Mouse (Mus musculus) limb, embryonic 14.5 days (tissue): Measurements from ENCODE around the gene Tead3. TPM values are rescaled to one million over a fixed set of nuclear protein-coding genes. Genes with fewer than 3 reads are reported as not detected.

Experiments used
- ATAC-seq: fragments of 200-750 bp; cut with Nextera tagmentation; 2 replicates; pipeline ENCODE4 v1.8.0; 2017; ENCODE audit warnings: low read depth, moderate number of reproducible peaks, moderate TSS enrichment; ENCODE audit not compliant: low FRiP score
- DNase-seq: peaks from one replicate; pipeline ENCODE4 v3.0.0-alpha.2; 2015; ENCODE audit warnings: low spot score
- H3K27ac ChIP-seq: fragments of 300-500 bp; sonication (generic); replicated peaks from 2 replicates; pipeline ENCODE4 v1.5.1; 2014; ENCODE audit warnings: low read depth, mild to moderate bottlenecking, low read length, moderate library complexity, mixed read lengths
- H3K27me3 ChIP-seq: fragments of 300-500 bp; sonication (generic); 2 replicates; pipeline ENCODE4 v1.6.1; 2014; ENCODE audit warnings: low read length, mixed read lengths; ENCODE audit not compliant: control insufficient read depth, insufficient read depth
- H3K36me3 ChIP-seq: fragments of 300-500 bp; sonication (generic); 2 replicates; pipeline ENCODE4 v1.6.1; 2014; ENCODE audit warnings: mild to moderate bottlenecking, low read length, moderate library complexity, mixed read lengths; ENCODE audit not compliant: control insufficient read depth, insufficient read depth
- H3K4me1 ChIP-seq: fragments of 300-500 bp; sonication (generic); 2 replicates; pipeline ENCODE4 v1.6.1; 2014; ENCODE audit warnings: antibody characterized with exemption, low read length, mixed read lengths; ENCODE audit not compliant: control insufficient read depth, insufficient read depth
- H3K4me2 ChIP-seq: fragments of 300-500 bp; sonication (generic); replicated peaks from 2 replicates; pipeline ENCODE4 v1.6.1; 2014; ENCODE audit warnings: low read depth, mild to moderate bottlenecking, low read length, moderate library complexity; ENCODE audit not compliant: severe bottlenecking
- H3K4me3 ChIP-seq: fragments of 300-500 bp; sonication (generic); replicated peaks from 2 replicates; pipeline ENCODE4 v1.5.1; 2014; ENCODE audit warnings: low read length
- H3K9ac ChIP-seq: fragments of 300-500 bp; sonication (generic); 2 replicates; pipeline ENCODE4 v1.6.1; 2014; ENCODE audit warnings: mild to moderate bottlenecking, low read depth, low read length, moderate library complexity; ENCODE audit not compliant: severe bottlenecking
- H3K9me3 ChIP-seq: fragments of 300-500 bp; sonication (generic); 2 replicates; pipeline ENCODE4 v1.6.1; 2016; ENCODE audit warnings: low read length; ENCODE audit not compliant: control insufficient read depth
- POLR2A ChIP-seq: fragments of 200-500 bp; IDR thresholded peaks from 2 replicates; pipeline ENCODE4 v1.8.0; 2012; ENCODE audit warnings: inconsistent platforms, mild to moderate bottlenecking, moderate library complexity, borderline replicate concordance; ENCODE audit not compliant: insufficient read depth, insufficient read length; ENCODE audit errors: extremely low read depth
- WGBS: fragments of 180-500 bp; shearing (Covaris S2); extraction: QIAGEN DNeasy Blood & Tissue Kit; methylation state at CpG from one replicate; pipeline ENCODE4 v1.1.7; 2014; 5-methylcytosine and 5-hydroxymethylcytosine counted together
- polyA plus RNA-seq, 2 experiments: library from polyadenylated mRNA; depleted of rRNA in 1 of 2; stranded (reverse) in 1 of 2; unstranded in 1 of 2; fragments of >200 nt; fragmentation: Nextera tagmentation in 1 of 2; extraction: Ambion mirVana in 1 of 2; gene quantifications; 2 replicates each; pipeline versions ENCODE4 v1.2.1 to v1.2.3; 2012 to 2014

Gene Tead3
- polyA plus RNA-seq, 2 experiments: 17.4 to 85.6 TPM

DNA sequence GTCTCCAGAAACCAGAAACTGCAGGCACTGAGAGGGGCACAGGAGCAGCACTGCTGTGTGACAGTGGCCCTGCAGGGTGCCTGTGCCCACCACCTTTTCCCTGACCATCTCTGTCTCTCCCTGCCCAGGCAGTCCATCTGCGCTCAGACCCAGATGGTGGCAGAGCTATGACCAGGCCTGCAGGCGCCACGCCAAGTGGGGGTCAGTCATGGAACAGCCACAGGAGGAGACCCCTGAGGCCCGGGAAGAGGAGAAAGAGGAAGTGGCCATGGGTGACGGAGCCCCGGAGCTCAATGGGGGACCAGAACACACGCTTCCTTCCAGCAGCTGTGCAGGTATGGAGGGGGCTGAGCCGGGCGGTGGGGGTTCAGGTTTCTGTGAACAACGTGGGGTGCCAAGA lies 64.5 kb downstream of the Tead3 start:
- Histone ChIP-seq H3K27me3 (no peaks in the 10 kb centered on the region), H3K9ac (no peak overlapping the region), H3K4me2 (no peak overlapping the region), H3K4me1 (peaks cover 14% of the 10 kb centered on the region), H3K9me3 (no peaks in the 10 kb centered on the region), H3K27ac (no peak overlapping the region), H3K4me3 (no peak overlapping the region), H3K36me3 (peaks cover 5% of the 10 kb centered on the region; the same call in 1 of the 2 replicates)
- no peak for DNase-seq
- WGBS: 66% methylated on average over 10 of the region's 10 CpGs
- no peak for ATAC-seq
- no peak for TF ChIP-seq POLR2A

DNA sequence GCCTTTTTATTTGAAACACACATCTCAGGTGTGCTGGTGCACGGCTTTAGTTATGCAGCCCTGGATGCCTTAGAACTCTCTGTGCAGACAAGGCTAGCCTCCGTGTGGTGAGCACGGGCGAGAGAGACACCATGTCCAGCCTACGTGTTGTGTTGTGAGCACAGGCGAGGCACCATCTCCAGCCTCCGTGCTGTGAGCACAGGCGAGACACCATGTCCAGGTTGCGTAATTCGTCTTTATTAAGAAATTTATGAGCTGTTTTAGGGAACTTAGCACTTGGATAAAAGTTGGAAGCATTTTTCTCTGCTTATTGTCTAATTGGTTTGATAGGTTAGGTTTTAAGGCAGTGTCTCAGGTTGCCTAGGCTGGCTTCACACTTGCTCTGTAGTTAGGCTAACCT lies 67.4 kb downstream of the Tead3 start:
- H3K4me1 ChIP-seq: peaks cover 32% of the 10 kb centered on the region
- no peak overlapping the region for H3K27ac ChIP-seq
- no peaks in the 10 kb centered on the region for H3K9me3 ChIP-seq
- H3K4me2 ChIP-seq: no peak overlapping the region
- H3K9ac ChIP-seq: no peak overlapping the region
- TF ChIP-seq POLR2A: no peak
- WGBS: 48% methylated on average over 10 of the region's 10 CpGs
- H3K4me3 ChIP-seq: no peak overlapping the region
- ATAC-seq (no peak), DNase-seq (no peak)
- peaks cover 5% of the 10 kb centered on the region; the same call in 1 of the 2 replicates for H3K36me3 ChIP-seq
- no peaks in the 10 kb centered on the region for H3K27me3 ChIP-seq

DNA sequence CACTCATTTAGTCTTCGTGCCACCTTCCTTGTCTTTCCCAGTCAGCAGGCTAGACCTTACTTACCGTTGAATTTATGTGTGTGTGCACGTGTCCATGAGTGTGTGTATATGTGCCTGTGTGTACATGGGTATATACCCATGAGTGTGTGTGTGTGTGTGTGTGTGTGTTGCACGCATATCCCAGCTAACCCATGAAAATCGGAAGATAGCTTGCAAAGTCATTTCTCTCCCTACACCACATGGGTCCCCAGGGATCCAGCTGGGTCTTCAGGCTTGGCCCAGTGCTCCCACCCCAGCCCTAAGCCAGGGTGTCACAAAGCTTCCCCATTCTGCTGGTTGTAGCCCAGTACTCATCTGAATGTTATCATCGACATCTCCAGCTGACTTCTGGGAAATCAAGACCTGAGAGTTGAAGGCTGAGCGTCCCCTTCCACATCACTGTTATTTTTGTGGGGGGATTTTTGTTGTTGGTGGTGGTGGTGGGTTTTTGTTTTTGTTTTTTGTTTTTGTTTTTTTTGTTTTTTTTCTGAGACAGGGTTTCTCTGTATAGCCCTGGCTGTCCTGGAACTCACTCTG lies 68.7 kb downstream of the Tead3 start:
- no peak for DNase-seq
- Histone ChIP-seq H3K27ac (no peak overlapping the region), H3K4me3 (no peak overlapping the region), H3K27me3 (no peaks in the 10 kb centered on the region), H3K4me1 (peaks cover 35% of the 10 kb centered on the region), H3K36me3 (peaks cover 5% of the 10 kb centered on the region; the same call in 1 of the 2 replicates), H3K9me3 (no peaks in the 10 kb centered on the region), H3K9ac (no peak overlapping the region), H3K4me2 (no peak overlapping the region)
- no peak for ATAC-seq
- TF ChIP-seq POLR2A: no peak
- WGBS: 94% methylated on average over 7 of the region's 7 CpGs

Other genes with a start within 250 kb of the Tead3 start
- gene Scube3, start 208.7 kb downstream of the Tead3 start, polyA plus RNA-seq (2012; rRNA removed): 31.6 and 38.9 TPM in 2 replicates
- 10.5 and 11.3 TPM in 2 replicates for gene Scube3, start 208.7 kb downstream of the Tead3 start, polyA plus RNA-seq (2014; fragmentation: Nextera tagmentation; extraction: Ambion mirVana)
- gene Zfp523, start 173.7 kb downstream of the Tead3 start, polyA plus RNA-seq (2012; rRNA removed): 79.1 and 97.1 TPM in 2 replicates
- gene Zfp523, start 173.7 kb downstream of the Tead3 start, polyA plus RNA-seq (2014; fragmentation: Nextera tagmentation; extraction: Ambion mirVana): 37.5 and 37.7 TPM in 2 replicates
- gene Def6, start 143.0 kb downstream of the Tead3 start, polyA plus RNA-seq (2012; rRNA removed): 14.6 and 15.5 TPM in 2 replicates
- 10.0 and 12.7 TPM in 2 replicates for gene Def6, start 143.0 kb downstream of the Tead3 start, polyA plus RNA-seq (2014; fragmentation: Nextera tagmentation; extraction: Ambion mirVana)
- 29.2 and 37.9 TPM in 2 replicates for gene Ppard, start 118.1 kb downstream of the Tead3 start, polyA plus RNA-seq (2012; rRNA removed)
- gene Ppard, start 118.1 kb downstream of the Tead3 start, polyA plus RNA-seq (2014; fragmentation: Nextera tagmentation; extraction: Ambion mirVana): 3.7 and 4.2 TPM in 2 replicates
- gene Fance, start 37.3 kb downstream of the Tead3 start, polyA plus RNA-seq (2012; rRNA removed): 28.3 and 32.4 TPM in 2 replicates
- gene Fance, start 37.3 kb downstream of the Tead3 start, polyA plus RNA-seq (2014; fragmentation: Nextera tagmentation; extraction: Ambion mirVana): 30.8 and 36.1 TPM in 2 replicates
- gene Rpl10a, start 22.3 kb downstream of the Tead3 start, polyA plus RNA-seq (2012; rRNA removed): 3,249 and 4,469 TPM in 2 replicates
- gene Rpl10a, start 22.3 kb downstream of the Tead3 start, polyA plus RNA-seq (2014; fragmentation: Nextera tagmentation; extraction: Ambion mirVana): 810 and 905 TPM in 2 replicates
- 5.0 and 7.4 TPM in 2 replicates for gene Tulp1, start 14.4 kb upstream of the Tead3 start, polyA plus RNA-seq (2012; rRNA removed)
- gene Tulp1, start 14.4 kb upstream of the Tead3 start, polyA plus RNA-seq (2014; fragmentation: Nextera tagmentation; extraction: Ambion mirVana): 4.9 and 6.4 TPM in 2 replicates
- gene Fkbp5, start 166.7 kb upstream of the Tead3 start, polyA plus RNA-seq (2012; rRNA removed): 21.4 and 23.3 TPM in 2 replicates
- gene Fkbp5, start 166.7 kb upstream of the Tead3 start, polyA plus RNA-seq (2014; fragmentation: Nextera tagmentation; extraction: Ambion mirVana): 8.7 and 9.2 TPM in 2 replicates
- gene Armc12, start 180.0 kb upstream of the Tead3 start, polyA plus RNA-seq (2012; rRNA removed): 0.04 and 0.05 TPM in 2 replicates
- gene Armc12, start 180.0 kb upstream of the Tead3 start, polyA plus RNA-seq (2014; fragmentation: Nextera tagmentation; extraction: Ambion mirVana): not detected in 2 replicates
- 0.18 TPM in 1 of 2 replicates, not detected in the other for gene Clpsl2, start 198.6 kb upstream of the Tead3 start, polyA plus RNA-seq (2012; rRNA removed)
- gene Clpsl2, start 198.6 kb upstream of the Tead3 start, polyA plus RNA-seq (2014; fragmentation: Nextera tagmentation; extraction: Ambion mirVana): not detected in 2 replicates
- 0.15 and 0.59 TPM in 2 replicates for gene Clps, start 209.9 kb upstream of the Tead3 start, polyA plus RNA-seq (2012; rRNA removed)
- not detected in 2 replicates for gene Clps, start 209.9 kb upstream of the Tead3 start, polyA plus RNA-seq (2014; fragmentation: Nextera tagmentation; extraction: Ambion mirVana)
- 0.05 TPM in 1 of 2 replicates, not detected in the other for gene Lhfpl5, start 224.8 kb upstream of the Tead3 start, polyA plus RNA-seq (2012; rRNA removed)
- 0.17 and 0.53 TPM in 2 replicates for gene Lhfpl5, start 224.8 kb upstream of the Tead3 start, polyA plus RNA-seq (2014; fragmentation: Nextera tagmentation; extraction: Ambion mirVana)